Mouse (Mus musculus) G1E-ER4 (cell line): ENCODE data around the gene Magoh. TPM values are rescaled to one million over a fixed set of nuclear protein-coding genes. Genes with fewer than 3 reads are reported as not detected.

Experiments
- GATA1 ChIP-seq: IDR thresholded peaks from one replicate; pipeline ENCODE4 v1.8.0; 2012; ENCODE audit warnings: low read length, inconsistent platforms
- polyA plus RNA-seq: library from polyadenylated mRNA; stranded (reverse); fragments of >175 nt; gene quantifications from 2 replicates; pipeline ENCODE4 v1.2.3, GENCODE M21; 2012

Gene Magoh
- polyA plus RNA-seq, 1 experiment: 8.7 TPM

DNA sequence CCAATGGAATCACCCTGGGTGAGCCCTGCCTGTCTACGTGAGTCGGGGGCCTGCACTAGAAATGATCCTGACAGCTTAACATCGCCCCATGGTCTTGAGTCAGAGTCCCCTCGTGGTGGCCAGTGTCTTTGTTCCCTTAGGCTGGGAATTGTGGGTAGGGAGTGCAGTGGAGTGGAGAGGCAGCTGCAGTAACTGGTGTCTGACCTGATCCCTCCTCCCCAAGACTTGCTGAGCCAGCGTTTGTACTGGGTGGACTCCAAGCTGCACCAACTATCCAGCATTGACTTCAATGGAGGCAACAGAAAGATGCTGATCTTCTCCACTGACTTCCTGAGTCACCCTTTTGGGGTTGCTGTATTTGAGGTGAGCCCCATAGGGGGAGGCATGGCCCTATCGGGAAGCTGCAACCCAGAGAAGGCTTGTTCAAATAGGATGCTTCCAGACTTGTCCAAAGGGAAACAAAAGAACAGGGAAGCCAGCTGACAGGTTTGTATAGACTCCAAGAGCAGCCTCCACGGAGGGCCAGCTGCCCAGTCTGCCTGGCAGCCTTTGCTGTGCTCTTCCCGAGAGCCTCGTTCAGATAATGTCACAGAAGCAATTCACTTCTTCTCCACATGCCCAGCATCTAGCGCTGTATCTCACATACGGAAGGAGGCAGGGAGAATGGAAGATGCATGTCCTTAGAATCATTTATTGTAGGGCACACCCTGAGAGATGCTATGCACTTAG lies 22.4 kb upstream of the Magoh start:
- no peak for TF ChIP-seq GATA1

DNA sequence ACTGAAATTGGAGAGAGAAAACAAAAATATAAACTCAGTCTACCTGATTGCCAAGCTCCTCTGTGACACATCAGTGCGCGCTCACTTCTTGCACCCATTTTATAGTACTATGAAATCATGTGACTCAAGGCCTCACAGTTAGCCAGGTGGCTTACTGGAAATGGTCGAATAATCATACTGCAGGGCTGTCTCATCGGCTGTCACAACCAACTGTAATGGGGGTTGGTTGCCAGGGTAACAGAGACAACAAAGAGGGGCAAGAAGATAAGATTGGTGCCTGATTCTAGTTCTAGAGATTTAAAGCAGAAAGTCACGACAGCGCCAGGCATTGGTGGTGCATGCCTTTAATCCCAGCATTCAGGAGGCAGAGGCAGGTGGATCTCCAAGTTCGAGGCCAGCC lies 20.6 kb upstream of the Magoh start:
- no peak for TF ChIP-seq GATA1

DNA sequence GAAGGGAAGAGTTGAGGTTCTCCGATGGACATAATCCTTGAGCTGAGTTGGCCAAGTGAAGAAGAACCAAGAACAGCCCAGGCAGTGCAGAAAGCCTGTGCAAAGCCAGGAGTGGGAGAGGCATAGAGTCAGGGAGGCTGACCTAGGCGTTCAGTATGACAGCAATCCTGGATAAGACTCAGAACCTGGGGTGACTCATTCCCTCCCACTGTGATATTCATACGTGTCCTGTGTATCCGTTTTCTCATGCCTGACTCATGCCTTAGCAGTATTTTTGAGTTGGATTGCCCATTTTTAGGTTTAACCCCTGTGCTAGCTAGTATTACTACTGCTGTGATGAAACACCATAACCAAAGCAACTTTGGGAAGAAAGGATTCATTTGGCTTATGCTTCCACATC lies 14.7 kb upstream of the Magoh start:
- TF ChIP-seq GATA1: no peak

DNA sequence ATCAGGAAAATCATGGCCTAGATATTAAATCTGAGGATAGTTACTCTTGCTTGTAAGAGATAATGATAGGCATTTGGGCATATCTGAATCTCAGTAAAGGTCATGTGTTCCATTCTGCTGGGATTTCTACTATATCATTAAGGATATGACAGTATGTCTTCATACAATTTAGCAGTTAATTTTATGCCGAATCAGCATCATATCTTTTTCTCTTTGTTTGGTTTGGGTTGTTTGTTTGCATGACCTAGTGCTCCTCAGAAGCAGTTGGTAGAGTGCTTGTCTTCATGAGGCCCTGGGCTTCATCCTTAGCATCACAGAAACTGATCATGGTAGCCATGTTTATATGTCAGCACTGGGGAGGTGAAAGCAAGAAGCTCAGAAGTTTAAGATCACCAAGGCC lies 2.1 kb downstream of the Magoh start:
- no peak for TF ChIP-seq GATA1

DNA sequence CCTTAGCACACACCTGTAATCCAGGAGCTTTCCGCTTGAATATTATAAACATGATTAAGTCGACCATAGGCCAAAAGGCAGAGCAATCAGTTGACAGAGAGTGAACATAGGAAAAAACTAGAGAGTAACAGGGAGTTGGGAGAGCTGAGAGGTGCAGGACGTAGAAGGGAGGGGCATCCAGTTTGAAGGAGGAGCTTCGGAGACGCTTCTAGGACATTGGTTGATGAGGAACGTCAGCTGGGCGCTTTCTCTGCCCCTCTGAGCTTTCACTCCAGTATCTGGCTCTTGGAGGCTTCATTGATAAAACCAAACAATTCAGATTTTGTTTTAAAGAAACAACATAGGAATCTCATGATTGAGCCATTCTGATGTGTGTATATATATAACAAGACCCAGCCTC lies 6.8 kb downstream of the Magoh start:
- TF ChIP-seq GATA1: no peak

DNA sequence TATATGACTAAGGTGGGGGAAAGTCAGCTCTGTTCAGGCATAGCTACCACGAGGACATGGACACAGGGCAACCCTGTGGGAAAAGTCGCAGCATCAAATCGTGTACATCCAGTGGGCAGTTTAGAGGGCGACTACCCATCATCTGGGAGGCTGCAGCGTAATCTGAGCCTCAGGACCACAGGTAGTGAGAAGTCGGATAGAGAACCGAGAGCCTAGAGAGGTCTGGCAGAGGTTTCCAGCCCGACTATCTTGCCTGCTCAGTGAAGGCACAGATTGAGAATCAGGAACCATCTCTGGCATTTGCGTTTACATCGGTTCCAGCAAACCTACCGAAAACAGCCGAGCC lies 9.8 kb downstream of the Magoh start:
- TF ChIP-seq GATA1: no peak

DNA sequence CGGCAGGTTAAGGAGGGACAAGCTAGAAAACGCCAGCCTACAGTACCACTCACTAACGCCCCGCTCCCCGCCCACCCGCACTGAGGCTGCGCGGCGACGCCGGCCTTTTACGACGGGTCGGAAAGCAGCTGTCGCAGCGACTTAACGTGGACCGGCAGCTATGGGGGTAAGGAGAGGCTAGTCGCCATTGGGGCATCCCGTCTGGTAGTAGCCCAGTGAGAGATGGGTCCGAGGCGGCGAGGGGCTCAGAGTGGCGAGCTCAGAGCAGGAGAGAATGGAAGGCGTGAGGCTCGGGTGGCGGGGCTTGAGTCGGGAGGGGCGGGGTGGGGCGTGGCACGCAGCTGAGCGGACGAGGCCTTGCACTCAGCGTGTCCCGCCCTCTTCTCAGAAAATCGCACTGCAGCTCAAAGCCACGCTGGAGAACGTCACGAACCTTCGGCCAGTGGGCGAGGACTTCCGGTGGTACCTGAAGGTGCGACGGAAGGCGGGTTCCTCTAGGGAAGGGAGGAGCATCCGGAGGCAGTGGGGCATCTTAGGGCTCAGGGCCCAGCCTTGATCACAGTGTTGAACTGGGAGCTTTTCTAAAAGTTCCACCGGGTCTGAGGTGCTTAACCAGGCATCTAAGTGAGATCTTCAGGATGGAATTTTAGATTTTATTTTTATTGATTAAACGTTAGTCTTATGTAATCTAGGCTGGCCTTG lies 10.3 kb downstream of the Magoh start, which contains the start of gene 0610037L13Rik:
Gene 0610037L13Rik, plus strand, starts transcription at position 83 of the 702 bp plus-strand sequence.
- TF ChIP-seq GATA1: no peak

DNA sequence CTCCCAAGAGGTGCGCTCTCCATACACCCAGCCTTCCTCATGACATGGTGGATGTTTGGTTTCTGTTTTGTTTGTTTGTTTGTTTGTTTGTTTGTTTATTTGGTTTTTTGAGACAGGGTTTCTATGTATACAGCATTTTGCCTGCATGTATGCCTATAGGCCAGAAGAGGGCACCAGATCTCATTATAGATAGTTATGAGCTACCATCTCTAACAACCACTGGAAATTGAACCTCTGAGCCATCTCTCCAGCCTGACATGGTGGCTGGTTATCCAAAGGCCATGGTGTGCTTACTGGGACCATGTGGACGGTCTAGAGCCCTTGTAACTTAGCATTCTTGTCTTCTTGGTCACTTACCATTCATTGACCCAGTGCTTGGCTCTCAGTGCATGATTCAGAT lies 13.1 kb downstream of the Magoh start:
- no peak for TF ChIP-seq GATA1

DNA sequence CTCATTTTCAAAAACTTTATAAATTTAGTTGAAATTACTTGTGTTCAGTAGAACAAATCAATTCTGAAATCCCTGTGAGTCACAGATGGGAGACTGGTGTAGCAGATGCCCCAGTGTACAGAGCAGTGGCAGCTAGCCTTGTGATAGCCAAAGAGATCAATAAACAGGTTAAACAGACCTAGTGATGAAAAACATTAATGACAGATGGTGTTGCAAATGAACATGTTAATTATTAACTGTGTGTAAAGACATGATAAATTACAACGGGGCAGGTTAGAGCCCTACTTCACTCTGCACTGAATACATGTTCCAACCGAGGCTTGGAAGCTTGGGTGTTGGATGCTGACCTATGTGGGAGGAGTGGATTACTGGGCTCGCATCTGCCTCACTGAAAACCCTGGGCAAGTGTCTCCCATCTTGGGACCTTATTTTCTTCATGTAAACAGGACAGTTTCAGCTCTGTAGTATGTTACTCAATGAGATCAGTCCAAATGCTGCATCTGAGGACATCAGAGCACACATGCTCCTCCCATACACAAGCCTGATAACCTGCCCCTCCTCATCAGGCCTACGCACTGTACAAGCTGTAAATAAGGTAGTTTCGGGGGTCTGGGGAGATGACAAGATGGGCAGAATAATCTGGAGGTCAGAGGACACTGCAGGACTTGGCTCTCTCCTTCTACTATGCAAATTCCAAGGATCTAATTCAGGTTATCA lies 19.8 kb downstream of the Magoh start:
- no peak for TF ChIP-seq GATA1

DNA sequence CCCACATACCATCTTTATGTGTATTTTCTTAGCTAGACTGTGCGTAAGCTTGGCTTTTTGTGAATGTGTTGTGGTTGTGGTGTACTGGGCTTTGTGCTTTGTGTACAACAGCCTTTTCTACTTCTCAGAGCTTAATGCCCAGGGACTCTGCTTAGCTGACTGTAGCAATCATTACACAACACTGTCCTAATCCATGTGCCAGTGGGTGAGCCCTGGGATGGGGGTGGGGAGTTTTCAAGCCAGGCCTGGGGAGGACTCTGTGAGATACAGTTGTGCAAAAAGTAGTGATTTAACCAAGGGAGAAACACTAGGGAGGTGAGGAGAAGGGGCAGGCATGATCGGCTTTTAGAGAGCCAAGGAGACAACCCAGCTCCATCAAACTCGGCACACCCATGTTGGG lies 20.7 kb downstream of the Magoh start:
- TF ChIP-seq GATA1: no peak

DNA sequence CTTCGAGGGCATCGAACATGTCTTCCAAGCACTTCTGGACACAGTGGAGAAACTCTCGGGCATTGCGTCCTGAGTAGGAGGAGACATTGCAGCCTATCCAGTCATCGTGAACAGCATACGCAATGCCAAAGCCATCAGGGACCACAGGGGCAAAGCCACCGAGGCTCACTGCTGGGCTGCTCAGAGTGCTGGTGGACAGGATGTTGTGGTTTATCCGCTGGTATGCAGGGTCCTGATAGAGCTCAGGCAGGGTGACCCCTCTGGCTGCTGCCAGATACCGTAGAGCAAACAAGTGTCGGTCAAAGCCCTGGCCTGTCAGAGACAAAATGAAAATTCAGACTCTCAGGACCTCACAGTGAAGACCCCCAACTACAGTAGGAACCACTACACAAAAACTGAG lies 24.7 kb downstream of the Magoh start:
- no peak for TF ChIP-seq GATA1

DNA sequence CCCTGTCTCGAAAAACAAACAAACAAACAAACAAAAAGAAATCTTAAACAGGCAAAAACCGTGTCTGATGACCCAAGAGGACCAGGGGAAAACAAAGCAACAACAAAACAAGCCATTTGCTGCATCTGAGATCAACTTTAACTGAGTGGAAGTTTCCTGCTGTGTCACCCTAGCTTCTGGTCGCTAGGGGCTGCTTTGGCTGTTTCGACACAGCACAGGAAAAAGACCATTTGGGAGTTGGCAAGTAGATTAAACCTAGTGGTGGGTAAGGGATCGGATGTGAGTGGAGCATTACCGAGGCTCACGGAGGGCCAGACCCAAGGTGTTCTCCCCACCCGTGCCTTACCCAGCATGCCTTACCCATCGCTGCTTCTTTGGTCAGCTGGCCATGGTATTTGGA lies 27.0 kb downstream of the Magoh start:
- TF ChIP-seq GATA1: no peak

DNA sequence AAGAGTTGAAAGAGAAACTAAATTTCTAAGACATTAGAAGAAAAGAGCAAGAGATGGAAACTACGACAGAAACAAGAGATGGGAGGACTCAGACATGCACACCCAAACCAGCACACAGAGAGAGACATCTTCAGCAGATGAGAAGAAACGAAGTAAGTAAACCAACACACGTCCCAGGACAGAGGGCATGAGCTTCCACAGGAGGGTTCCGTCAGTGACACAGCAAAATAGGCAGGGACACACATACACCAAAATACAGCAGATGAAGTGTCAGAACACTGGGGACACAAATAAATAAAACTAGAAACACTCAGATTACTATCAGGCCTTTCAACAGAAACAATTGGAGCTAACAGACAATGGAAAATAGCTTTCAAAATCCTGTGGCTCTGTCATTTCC lies 30.5 kb downstream of the Magoh start:
- no peak for TF ChIP-seq GATA1

DNA sequence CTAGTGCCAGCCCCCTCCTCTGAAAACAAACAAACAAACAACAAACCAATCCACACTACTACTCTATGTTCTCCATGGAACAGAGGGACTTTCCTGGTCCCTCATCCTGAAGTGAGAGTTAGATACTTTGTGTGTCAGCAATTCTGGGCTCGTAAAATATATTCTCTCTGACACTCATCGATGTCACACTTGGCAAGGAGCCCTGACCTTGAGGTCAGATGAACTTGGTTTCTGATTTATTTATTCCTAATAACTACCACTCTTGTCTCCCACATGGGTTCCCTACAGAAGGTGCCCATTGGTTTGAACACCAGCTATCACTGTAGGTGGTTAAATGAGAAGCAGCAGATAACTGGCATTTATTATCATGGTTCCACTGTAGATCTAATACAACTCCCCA lies 40.8 kb downstream of the Magoh start:
- TF ChIP-seq GATA1: no peak

DNA sequence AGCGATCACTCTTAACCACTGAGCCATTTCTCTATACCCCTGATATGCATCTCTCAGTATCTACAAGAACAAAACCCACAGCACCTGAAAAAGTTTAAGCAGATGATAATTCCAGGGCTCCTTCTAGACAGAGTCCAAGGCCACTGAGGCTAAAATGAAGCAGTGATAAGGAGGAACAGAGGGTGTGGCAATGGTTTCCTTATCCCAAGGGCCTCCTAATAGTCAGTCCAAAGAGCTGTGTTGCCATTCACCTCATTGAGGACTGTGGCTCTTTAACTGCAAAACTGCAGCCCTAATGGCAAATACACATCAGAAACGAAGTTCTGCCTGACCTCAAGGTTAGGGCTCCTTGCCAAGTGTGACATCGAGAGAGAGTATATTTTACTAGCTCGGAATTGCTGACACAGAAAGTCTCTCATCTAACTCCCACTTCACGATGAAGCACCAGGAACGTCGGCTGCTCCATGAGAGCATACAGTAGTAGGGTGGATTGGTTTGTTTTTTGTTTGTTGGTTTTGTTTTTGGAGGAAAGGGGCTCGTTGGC lies 41.7 kb downstream of the Magoh start:
- no peak for TF ChIP-seq GATA1

DNA sequence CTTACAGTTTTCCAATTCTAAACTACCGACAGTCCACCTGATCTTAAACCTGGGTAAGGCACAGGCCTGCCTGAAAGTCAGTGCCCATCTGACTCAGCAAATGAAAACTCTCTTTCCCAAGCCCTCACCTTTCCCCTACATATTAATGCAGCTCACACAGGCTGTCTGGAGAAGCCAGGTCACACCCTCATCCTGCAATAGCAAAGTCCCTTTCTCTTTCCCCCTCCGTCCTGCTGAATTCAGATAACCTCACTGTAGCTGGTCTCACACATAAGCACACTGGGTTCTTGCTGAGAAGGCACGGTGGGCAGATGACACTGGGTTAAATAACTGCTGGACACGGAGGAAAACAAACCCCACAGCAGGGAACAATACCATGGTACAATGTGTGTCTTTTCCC lies 42.4 kb downstream of the Magoh start:
- no peak for TF ChIP-seq GATA1

DNA sequence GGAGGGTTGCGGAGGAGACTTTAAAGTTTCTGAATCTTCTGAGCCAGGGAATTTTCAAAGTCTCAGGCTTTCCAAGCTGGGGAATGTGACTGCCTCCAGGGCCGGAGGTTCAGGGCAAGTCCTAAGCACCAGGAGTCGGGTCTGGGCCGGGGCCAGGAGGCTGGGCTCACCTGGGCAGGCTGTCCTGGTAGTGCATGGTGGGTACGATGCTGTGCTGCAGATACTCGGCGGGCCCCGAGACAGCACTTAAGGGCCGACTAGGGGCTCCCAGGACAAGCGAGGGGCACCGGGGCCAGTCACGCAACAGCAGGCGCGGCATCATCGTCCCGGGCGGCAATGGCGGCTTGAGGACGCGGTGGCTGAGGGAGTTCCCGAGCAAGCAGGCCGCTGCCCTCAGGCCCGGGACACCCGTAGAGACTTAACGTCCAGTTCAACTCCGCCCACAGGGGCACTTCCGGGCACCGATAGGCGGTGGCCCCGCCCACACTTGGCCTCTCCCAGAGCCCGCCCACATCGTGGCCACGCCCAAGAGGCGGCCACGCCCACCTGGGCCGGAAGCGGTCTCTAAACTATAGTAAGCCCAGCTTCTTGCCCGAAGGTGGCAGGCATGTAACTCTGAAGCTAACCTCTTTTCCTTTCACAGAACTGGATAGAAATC lies 43.7 kb downstream of the Magoh start, which contains the start of gene Cpt2:
Gene Cpt2, minus strand, starts transcription at position 466 of the 658 bp plus-strand sequence.
- TF ChIP-seq GATA1: no peak
